Mouse (Mus musculus): ENCODE measurements around the gene Olfr1413. TPM values are rescaled to one million over a fixed set of nuclear protein-coding genes. Genes with fewer than 3 reads are reported as not detected.
A peak's percentile ranks its signal among the peaks of the same experiment; 100 is the strongest.

The Olfr1413 gene
- not detected for total RNA-seq (2021)

GRCm38 (mm10) chr1:92571022-92571421, at the start of gene Olfr1413:
Olfr1413 (plus strand) TSS chr1:92571322.
- no peak for DNase-seq
- intact Hi-C loops (cut with DNase I), result no loop called here

- DNase-seq, result peak; percentile 60
- intact Hi-C loops (cut with DNase I), result loop anchor here (5.0 kb wide), 3 partner anchors 91 to 311 kb away; partner anchors contain the start of genes Gpc1 and Otos
Measured at GRCm38 (mm10) chr1:92521376-92521775, 49.7 kb upstream of the Olfr1413 start.

- DNase-seq, result no peak
- intact Hi-C loops (cut with DNase I), result loop anchor here (5.0 kb wide), 3 partner anchors 89 to 309 kb away; partner anchors contain the start of genes Gpc1 and Otos
Measured at GRCm38 (mm10) chr1:92523764-92524163, 47.4 kb upstream of the Olfr1413 start.

- intact Hi-C loops (cut with DNase I), result no loop called here
- DNase-seq, result no peak
Measured at GRCm38 (mm10) chr1:92536972-92537371, 34.1 kb upstream of the Olfr1413 start.

DNA sequence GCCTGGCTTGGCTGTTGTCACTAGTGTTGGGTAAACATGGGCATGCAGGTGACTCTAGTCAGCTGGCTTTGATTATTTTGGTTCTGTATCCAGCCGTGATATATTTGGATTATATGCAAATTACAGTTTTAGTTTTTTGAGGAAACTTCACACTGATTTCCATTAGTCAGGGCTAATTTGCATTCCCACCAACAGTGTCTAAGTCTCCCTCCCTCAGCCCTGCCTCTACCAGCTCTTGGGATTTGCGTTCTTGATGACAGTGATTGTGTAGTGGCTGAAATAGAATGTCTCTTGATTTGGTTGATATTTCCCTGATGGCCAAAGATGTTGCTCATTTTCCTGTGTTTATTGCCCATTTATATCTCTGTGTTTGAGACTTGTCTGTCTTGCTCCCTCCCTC, 32.1 kb upstream of the Olfr1413 start:
- intact Hi-C loops (cut with DNase I), result no loop called here
- DNase-seq, result no peak

DNA sequence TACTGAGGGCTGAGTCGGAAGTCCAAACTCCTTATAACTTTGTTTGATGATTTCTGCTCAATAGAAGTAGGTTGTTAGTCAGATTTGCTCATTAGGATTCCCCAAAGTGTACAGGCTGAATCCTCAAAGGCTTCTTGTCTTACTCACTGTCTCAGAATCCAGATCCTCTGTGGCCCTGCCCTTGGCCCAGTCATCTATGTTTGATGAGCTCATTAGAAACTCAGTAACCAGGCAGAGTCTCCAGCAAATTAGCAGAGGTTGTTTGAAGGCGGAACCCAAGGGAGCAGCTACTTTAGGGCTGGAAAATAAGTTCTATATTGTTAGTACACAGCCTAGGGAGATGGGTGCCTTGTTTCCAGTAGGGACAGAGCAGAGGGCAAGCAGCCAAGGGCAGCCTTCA, 25.2 kb upstream of the Olfr1413 start:
- DNase-seq, result no peak
- intact Hi-C loops (cut with DNase I), result no loop called here

DNA sequence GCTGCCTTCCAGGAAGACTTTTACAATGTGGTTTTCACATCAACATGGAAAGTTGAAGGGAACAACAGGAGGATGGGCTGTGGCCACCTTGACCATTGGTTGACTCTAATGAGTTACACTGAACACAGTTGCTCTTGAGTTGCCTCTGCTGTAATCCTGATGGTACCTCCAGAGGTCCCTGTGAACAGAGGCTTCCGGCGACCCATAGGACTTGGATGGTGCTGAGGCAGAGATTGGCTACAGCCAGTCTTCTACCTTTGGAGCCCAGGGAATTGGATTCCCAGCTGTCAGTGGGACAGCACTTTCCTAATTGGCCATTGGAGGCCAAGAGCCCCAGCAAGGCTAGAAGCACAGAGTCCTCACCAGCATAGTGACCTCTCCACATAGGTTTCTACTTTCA, 14.4 kb downstream of the Olfr1413 start, which contains the start of gene Olfr1412:
Gene Olfr1412 (plus strand): TSS at position 301 of the 400 bp plus-strand sequence.
- intact Hi-C loops (cut with DNase I), result no loop called here
- DNase-seq, result no peak

- no peak for DNase-seq
- intact Hi-C loops (cut with DNase I), result no loop called here
Measured at GRCm38 (mm10) chr1:92594111-92594510, 23.0 kb downstream of the Olfr1413 start, which contains the start of gene Olfr1411. Olfr1411 (plus strand) TSS chr1:92594411.

- DNase-seq, result no peak
- intact Hi-C loops (cut with DNase I), result no loop called here
Measured at GRCm38 (mm10) chr1:92596019-92596418, 24.9 kb downstream of the Olfr1413 start.

GRCm38 (mm10) chr1:92605482-92605881, 34.4 kb downstream of the Olfr1413 start, which contains the start of gene Olfr1410:
Olfr1410 (plus strand) TSS chr1:92605782.
- DNase-seq, result no peak
- intact Hi-C loops (cut with DNase I), result no loop called here

- no peak for DNase-seq
- intact Hi-C loops (cut with DNase I), result no loop called here
Measured at GRCm38 (mm10) chr1:92607711-92608110, 36.6 kb downstream of the Olfr1413 start.

DNA sequence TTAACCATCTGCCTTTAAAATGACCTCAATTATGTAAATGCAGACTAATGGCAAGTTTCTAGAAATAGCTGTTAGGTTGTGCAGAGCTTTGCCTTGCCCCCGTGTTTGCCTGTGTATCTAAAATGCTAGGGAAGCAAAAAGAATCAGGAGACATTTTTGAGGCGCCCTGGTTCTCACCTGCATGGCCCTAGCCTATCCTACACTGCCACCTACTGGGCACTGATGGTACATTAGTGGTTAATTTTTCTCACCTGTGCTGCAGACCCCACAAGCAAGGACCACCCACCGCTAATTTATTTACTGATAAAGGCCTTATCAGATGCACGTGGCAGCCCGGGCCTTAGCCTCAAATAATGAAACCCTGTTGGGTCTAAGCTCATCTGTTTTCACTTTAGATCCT, 39.9 kb downstream of the Olfr1413 start:
- intact Hi-C loops (cut with DNase I), result loop anchor here (5.0 kb wide), 2 partner anchors 89 to 139 kb away; partner anchors contain the start of gene Ndufa10
- DNase-seq, result peak; percentile 64

DNA sequence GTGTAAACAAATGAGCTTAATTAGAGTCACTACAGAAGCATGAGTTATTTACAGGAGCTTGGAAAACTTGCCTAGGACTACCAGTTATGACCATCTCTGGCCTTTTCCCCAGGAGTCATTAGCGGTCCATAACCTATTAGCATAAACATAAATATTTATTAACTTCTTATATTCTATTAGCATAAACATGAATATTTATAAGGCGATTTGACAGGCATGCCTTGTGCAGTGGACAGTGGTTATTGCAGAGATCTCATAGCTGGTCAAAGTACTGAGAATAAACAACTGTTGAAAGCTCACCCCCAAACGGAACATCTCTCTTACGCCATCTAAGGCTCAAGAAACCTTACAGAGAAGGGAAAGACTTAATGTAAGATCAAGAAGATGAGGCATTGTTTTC, 42.1 kb downstream of the Olfr1413 start:
- DNase-seq, result no peak
- intact Hi-C loops (cut with DNase I), result loop anchor here (5.0 kb wide), 2 partner anchors 91 to 141 kb away; partner anchors contain the start of gene Ndufa10

DNA sequence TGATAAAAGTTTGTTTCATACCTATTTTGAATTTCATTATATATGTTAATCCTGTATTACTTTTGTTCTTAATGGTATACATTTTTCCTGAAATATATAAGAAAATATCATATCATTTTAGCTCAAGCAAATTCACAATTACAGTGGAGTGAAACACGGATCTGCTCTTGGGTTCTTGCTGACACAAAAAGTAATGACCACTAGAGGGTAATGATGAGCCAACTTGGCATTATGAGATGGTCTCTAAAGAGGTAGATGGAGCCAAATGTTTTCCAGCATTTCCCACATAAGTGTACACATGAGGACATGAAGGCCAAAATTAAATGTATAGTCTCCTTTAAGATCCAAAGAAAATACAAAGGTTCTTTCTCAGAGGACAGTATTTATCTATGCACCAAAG, 43.4 kb downstream of the Olfr1413 start:
- intact Hi-C loops (cut with DNase I), result loop anchor here (5.0 kb wide), 2 partner anchors 92 to 142 kb away; partner anchors contain the start of gene Ndufa10
- DNase-seq, result no peak

- no peak for DNase-seq
- intact Hi-C loops (cut with DNase I), result no loop called here
Measured at GRCm38 (mm10) chr1:92616046-92616445, 44.9 kb downstream of the Olfr1413 start.

DNA sequence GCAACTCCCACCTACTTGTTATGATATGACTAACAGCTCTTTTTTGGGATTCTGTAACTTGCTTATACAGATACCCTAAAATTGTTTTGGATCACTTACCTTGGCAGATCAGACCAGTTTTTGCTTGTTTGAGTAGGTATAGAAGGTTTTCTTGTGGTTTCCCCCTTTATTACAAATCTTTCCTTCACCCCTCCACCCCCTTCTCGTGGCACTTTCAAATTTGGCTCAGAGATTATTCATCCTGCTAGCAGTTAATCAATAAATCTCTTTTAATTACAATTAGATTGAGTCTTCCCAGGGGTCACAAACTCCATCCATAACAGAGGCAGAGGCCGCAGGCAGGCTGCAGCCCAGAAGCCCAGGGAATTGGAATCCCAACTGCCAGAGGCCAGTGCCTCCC, 46.4 kb downstream of the Olfr1413 start, which contains the start of gene Olfr12:
Gene Olfr12 (plus strand): TSS at position 301 of the 400 bp plus-strand sequence.
- intact Hi-C loops (cut with DNase I), result no loop called here
- no peak for DNase-seq

DNA sequence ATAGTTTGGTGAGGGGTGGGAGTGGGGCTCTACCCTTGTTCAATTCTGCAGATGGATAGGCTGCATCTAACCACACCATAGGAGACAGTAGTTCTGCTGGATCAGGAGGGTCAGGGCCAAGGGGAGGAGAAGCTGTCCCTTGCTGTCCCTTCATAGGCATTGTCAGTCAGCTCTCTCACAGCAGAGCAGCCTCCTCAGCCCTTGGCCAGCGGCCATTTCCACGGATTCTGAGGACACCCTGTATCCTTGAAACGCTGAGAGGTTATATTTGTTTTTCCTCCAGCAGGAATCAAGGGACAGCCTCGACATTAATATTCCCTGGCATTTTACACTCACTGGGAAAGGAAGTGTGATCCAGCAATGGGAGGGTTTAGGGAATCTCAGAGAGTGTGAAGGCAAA, 47.2 kb downstream of the Olfr1413 start:
- intact Hi-C loops (cut with DNase I), result no loop called here
- DNase-seq, result no peak

Other genes with a start within 250 kb of the Olfr1413 start
- gene Ndufa10, start 97.5 kb upstream of the Olfr1413 start, total RNA-seq (2021), result 100 to 1,000 TPM; 161 to 166 TPM
- gene Olfr1416, start 86.2 kb upstream of the Olfr1413 start, total RNA-seq (2021), result not detected
- not detected for gene Olfr1415, start 75.2 kb upstream of the Olfr1413 start, total RNA-seq (2021)
- not detected for gene Olfr1414, start 52.7 kb upstream of the Olfr1413 start, total RNA-seq (2021)
- not detected for gene Olfr1412, start 14.5 kb downstream of the Olfr1413 start, total RNA-seq (2021)
- not detected for gene Olfr1411, start 23.1 kb downstream of the Olfr1413 start, total RNA-seq (2021)
- not detected for gene Olfr1410, start 34.5 kb downstream of the Olfr1413 start, total RNA-seq (2021)
- not detected for gene Olfr12, start 46.5 kb downstream of the Olfr1413 start, total RNA-seq (2021)
- 100 to 1,000 TPM; 231 to 252 TPM for gene Cops9, start 70.7 kb downstream of the Olfr1413 start, total RNA-seq (2021)
- gene Otos, start 77.5 kb downstream of the Olfr1413 start, total RNA-seq (2021), result not detected